Mouse (Mus musculus) heart, embryonic 16.5 days (tissue): ENCODE results near the gene Cox11. TPM values are rescaled to one million over a fixed set of nuclear protein-coding genes. Genes with fewer than 3 reads are reported as not detected.
A peak's percentile ranks its signal among the peaks of the same experiment; 100 is the strongest.

Experiments
- ATAC-seq: fragments of 200-750 bp; cut with Nextera tagmentation; replicated peaks from 2 replicates; pipeline ENCODE4 v1.8.0; 2017; ENCODE audit warnings: moderate number of reproducible peaks; ENCODE audit not compliant: insufficient read depth, low FRiP score; ENCODE audit errors: extremely low read depth
- H3K27ac ChIP-seq: fragments of 300-500 bp; sonication (generic); 2 replicates; pipeline ENCODE4 v1.5.1; 2014; ENCODE audit warnings: mild to moderate bottlenecking, low read length, control low read depth, moderate library complexity
- H3K27me3 ChIP-seq: fragments of 300-500 bp; sonication (generic); 2 replicates; pipeline ENCODE4 v1.6.1; 2014; ENCODE audit warnings: low read length, mixed read lengths; ENCODE audit not compliant: control insufficient read depth, insufficient read depth
- H3K36me3 ChIP-seq: fragments of 300-500 bp; sonication (generic); 2 replicates; pipeline ENCODE4 v1.6.1; 2014; ENCODE audit not compliant: control insufficient read depth, insufficient read depth
- H3K4me1 ChIP-seq: fragments of 300-500 bp; sonication (generic); 2 replicates; pipeline ENCODE4 v1.6.1; 2014; ENCODE audit warnings: low read length, mixed read lengths; ENCODE audit not compliant: control insufficient read depth, insufficient read depth
- H3K4me2 ChIP-seq: fragments of 300-500 bp; sonication (generic); 2 replicates; pipeline ENCODE4 v1.6.1; 2014; ENCODE audit warnings: low read depth, mild to moderate bottlenecking, control low read depth, low read length
- H3K4me3 ChIP-seq: fragments of 300-500 bp; sonication (generic); 2 replicates; pipeline ENCODE4 v1.5.1; 2014; ENCODE audit warnings: mild to moderate bottlenecking, control low read depth, low read length
- H3K9ac ChIP-seq: fragments of 300-500 bp; sonication (generic); 2 replicates; pipeline ENCODE4 v1.6.1; 2014; ENCODE audit warnings: low read length, control low read depth
- H3K9me3 ChIP-seq: fragments of 300-500 bp; sonication (generic); replicated peaks from 2 replicates; pipeline ENCODE4 v1.6.1; 2016; ENCODE audit warnings: low read length; ENCODE audit not compliant: control insufficient read depth
- WGBS: fragments of 180-500 bp; shearing (Covaris S2); extraction: QIAGEN DNeasy Blood & Tissue Kit; methylation state at CpG from one replicate; pipeline ENCODE4 v1.1.7; 2014; 5-methylcytosine and 5-hydroxymethylcytosine counted together
- polyA plus RNA-seq: library from polyadenylated mRNA; unstranded; fragments of >200 nt; fragmentation: Nextera tagmentation; extraction: Ambion mirVana; gene quantifications from 2 replicates; pipeline ENCODE4 v1.2.1, GENCODE M21; 2015

Cox11 gene
- polyA plus RNA-seq, 1 experiment from 2014 or later, result 40.4 TPM

DNA sequence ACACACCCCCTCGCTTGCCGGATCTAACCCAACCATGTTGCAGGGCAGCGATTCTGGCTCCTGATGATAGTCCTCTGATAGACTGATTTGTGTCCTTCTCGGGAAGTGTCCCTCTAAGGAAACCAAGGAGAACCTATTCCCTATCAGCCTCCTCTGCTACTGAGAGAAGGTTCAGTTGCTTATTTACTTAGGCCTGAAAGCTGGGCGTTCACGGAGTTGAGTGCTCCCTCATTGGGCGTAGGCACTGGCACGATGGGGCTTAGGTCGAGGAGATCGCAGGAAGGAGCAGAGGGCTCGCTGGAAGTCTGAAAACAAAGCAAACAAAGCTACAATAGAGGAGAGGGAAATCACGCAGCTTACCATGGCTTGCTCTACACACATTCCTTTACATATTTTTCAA, 19.6 kb downstream of the Cox11 start:
- Histone ChIP-seq H3K36me3 (peaks cover 23% of the 10 kb centered on the region), H3K9ac (no peak overlapping the region), H3K4me2 (no peak overlapping the region), H3K27me3 (no peaks in the 10 kb centered on the region), H3K9me3 (no peaks in the 10 kb centered on the region), H3K4me1 (peaks cover 2% of the 10 kb centered on the region; the same call in 1 of the 2 replicates), H3K4me3 (no peak overlapping the region), H3K27ac (no peak overlapping the region)
- WGBS, result 81% methylated on average over 12 of the region's 12 CpGs
- ATAC-seq, result no peak

DNA sequence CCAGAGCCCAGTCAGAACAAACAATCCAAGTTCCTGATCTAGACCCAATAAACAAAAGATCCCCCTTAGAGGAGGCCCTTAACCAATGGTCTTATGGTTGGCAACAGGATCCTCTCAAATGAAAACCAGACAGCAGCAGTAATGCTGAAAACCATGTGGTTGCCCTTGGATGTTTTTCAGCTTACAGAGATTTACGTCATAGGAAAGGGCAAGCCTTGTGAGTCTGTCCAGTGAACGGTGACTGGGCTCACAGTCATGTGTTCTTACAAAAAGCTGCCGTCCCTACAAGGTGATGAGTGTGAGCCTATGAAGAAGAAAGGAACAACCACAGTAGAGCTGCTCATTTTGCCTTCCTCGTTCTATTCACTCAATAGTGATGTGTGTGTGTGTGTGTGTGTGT, 22.7 kb downstream of the Cox11 start:
- Histone ChIP-seq H3K4me2 (no peak overlapping the region), H3K36me3 (peaks cover 16% of the 10 kb centered on the region), H3K4me3 (no peak overlapping the region), H3K27ac (no peak overlapping the region), H3K4me1 (peaks cover 21% of the 10 kb centered on the region), H3K9ac (no peak overlapping the region), H3K27me3 (no peaks in the 10 kb centered on the region), H3K9me3 (no peaks in the 10 kb centered on the region)
- WGBS, result 74% methylated on average over 4 of the region's 4 CpGs
- no peak for ATAC-seq

DNA sequence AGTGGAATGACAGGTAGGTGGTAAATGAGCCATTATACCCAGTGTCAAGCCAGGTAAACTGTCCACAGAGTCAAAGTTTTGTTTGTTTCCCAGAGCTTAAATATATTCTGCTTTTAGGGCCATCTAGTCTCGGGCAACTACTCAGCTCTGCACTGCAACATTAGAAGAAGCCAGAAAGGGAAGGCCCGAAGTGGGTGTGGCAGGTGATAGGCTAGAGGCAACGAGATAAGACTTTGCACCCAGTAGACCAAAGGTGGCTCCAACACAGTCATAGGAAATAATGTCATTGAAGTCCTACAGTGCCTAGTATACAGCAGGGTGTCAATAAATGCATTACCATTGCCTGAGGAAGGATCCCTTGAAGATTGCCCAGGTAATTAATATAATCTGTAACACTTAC, 25.1 kb downstream of the Cox11 start:
- Histone ChIP-seq H3K9me3 (no peaks in the 10 kb centered on the region), H3K4me2 (no peak overlapping the region), H3K4me3 (no peak overlapping the region), H3K4me1 (peaks cover 22% of the 10 kb centered on the region), H3K27me3 (no peaks in the 10 kb centered on the region), H3K36me3 (peaks cover 1% of the 10 kb centered on the region; the same call in 1 of the 2 replicates), H3K9ac (no peak overlapping the region), H3K27ac (no peak overlapping the region)
- 57% methylated on average over 3 of the region's 3 CpGs for WGBS
- no peak for ATAC-seq

DNA sequence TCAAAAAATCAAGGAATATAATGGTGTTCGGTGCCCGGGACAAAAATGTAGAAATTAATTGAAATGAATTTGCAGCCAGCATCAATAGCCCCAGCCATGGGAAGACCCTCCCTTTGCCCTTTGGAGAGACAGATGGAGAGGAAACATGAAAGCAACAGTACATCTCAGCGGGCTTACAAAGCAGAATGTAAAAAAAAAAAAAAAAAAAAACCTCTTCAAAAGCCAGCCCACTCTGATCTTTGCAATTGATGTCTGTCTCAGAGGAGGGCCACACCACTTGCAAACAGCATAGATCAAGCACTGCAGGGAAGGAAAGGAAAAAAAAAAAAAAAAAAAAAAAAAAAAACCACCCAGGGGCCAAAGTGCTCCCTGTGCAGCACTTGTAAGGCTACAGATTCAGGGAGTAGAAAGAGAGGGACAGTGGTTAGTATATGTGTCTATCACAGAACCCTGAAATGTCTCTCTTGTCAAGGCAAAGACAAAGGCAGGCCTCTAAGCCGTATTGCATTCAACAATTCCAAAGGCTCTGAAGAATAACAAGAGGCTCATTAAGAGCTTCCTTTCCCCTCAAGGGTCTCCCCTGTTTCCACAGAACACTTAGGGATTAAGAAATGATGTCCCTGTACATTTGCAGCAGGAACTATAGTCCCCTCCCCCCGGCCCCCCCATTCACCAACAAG, 25.8 kb downstream of the Cox11 start:
- H3K9ac ChIP-seq, result 0 out of 2 replicates have a peak overlapping the region, but pooled peaks have one; percentile 1
- peak overlapping the region; percentile 47 for H3K27ac ChIP-seq
- no peaks in the 10 kb centered on the region for H3K9me3 ChIP-seq
- WGBS, result 69% methylated on average over 5 of the region's 5 CpGs
- H3K4me2 ChIP-seq, result no peak overlapping the region
- no peaks in the 10 kb centered on the region for H3K36me3 ChIP-seq
- H3K27me3 ChIP-seq, result no peaks in the 10 kb centered on the region
- H3K4me3 ChIP-seq, result no peak overlapping the region
- peaks cover 22% of the 10 kb centered on the region for H3K4me1 ChIP-seq
- no peak for ATAC-seq

DNA sequence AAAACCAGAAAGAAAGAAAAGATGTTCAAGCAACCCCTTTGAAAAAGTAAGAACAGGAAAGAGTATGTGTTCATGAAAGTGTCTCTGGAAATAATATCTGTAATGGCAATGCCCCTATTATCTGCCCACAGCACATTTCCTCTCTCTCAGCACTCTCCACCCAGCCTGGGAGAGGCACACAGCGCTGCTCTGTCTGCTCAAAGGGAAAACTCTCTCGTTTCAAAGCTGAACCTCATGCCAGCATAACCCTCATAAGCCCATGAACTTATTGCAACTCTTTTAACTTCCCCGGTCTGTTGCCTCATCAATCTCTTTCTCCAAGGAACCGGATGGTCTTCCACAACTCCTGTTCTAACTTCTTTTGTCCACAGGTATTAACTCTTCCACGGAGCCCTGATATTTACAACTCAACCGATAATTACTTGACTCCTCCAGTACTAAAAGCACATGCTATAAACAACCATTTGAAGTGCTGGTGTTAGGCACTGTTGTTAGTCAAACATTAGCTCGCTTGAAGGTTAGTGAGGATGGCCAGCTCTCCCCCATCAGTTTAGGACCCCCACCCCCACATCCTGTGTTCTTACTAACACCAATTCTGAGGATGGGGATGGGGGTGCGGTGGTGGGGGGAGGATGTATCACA, 26.5 kb downstream of the Cox11 start:
- 0 out of 2 replicates have a peak, but pooled peaks have one; percentile 69 for ATAC-seq
- H3K9me3 ChIP-seq, result no peaks in the 10 kb centered on the region
- peak overlapping the region; percentile 47 for H3K27ac ChIP-seq
- H3K36me3 ChIP-seq, result peaks cover 1% of the 10 kb centered on the region; the same call in 1 of the 2 replicates
- H3K4me3 ChIP-seq, result no peak overlapping the region
- peak overlapping the region; percentile 32; the same call in 1 of the 2 replicates for H3K4me2 ChIP-seq
- 0 out of 2 replicates have a peak overlapping the region, but pooled peaks have one; percentile 1 for H3K9ac ChIP-seq
- WGBS, result 26% methylated on average over 8 of the region's 8 CpGs
- no peaks in the 10 kb centered on the region for H3K27me3 ChIP-seq
- peaks cover 22% of the 10 kb centered on the region for H3K4me1 ChIP-seq

DNA sequence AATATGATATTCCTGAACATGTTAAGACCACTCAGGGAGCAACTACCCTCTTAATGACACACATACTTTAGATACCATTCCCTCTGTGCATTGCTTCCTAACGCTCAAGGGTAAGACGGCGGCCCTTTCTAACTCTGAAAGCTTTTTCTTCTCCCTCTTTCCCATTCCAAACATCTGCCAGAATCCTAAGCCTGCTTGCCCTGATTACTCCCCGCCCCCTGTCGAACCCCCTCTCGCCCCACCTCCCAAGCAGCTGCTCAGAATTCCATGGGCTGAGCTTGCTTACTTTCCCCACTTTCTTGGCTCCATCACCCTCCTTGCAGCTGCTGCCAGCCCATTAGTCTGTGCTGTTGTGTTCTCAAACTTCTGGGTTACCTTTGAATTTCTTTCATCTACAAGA, 27.2 kb downstream of the Cox11 start:
- H3K9ac ChIP-seq, result 0 out of 2 replicates have a peak overlapping the region, but pooled peaks have one; percentile 13
- ATAC-seq, result peak; percentile 35; the same call in 1 of the 2 replicates

DNA sequence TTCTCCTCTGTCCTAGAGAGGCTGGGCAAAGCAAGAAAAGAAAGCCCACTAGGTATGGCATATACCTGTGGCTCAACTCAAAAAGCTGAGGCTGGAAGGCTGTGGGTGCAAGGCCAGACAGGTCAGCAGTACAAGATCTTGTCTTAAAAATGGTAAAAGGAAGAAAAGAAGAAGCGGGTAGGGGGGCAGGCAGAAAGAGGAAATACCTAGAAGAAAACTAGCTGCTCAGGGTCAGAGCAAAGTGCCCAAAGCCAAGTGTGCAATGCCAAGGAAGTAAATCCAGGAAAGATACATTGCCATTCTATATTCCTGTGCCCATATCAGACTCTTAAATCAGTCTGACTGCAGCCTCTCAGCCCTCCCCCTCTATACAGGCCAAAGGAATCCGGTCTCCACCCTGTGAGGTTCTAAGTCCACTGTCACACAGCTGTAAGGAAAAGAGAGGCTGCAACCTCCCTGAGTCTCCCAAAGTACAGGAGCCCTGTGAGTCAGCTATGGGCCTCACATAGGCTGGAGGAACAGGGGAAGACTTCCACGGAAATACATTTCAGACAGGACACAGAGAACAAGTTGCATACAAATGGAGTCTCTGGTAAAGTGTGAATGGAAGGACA, 28.3 kb downstream of the Cox11 start:
- no peaks in the 10 kb centered on the region for H3K9me3 ChIP-seq
- H3K36me3 ChIP-seq, result peaks cover 11% of the 10 kb centered on the region
- H3K4me2 ChIP-seq, result no peak overlapping the region
- H3K27ac ChIP-seq, result peak overlapping the region; percentile 15; the same call in 1 of the 2 replicates
- 58% methylated on average over 3 of the region's 3 CpGs for WGBS
- no peak; the same call in 1 of the 2 replicates for ATAC-seq
- no peak overlapping the region for H3K4me3 ChIP-seq
- H3K27me3 ChIP-seq, result no peaks in the 10 kb centered on the region
- H3K9ac ChIP-seq, result no peak overlapping the region
- H3K4me1 ChIP-seq, result peaks cover 22% of the 10 kb centered on the region

More for the DNA sequence above, 27.2 kb downstream of the Cox11 start:
- H3K4me3 ChIP-seq, result no peak overlapping the region
- peaks cover 8% of the 10 kb centered on the region for H3K36me3 ChIP-seq
- no peaks in the 10 kb centered on the region for H3K9me3 ChIP-seq
- no peaks in the 10 kb centered on the region for H3K27me3 ChIP-seq
- peak overlapping the region; percentile 32; the same call in 1 of the 2 replicates for H3K4me2 ChIP-seq
- WGBS, result 20% methylated on average over 6 of the region's 6 CpGs
- peak overlapping the region; percentile 47 for H3K27ac ChIP-seq
- peaks cover 22% of the 10 kb centered on the region for H3K4me1 ChIP-seq

DNA sequence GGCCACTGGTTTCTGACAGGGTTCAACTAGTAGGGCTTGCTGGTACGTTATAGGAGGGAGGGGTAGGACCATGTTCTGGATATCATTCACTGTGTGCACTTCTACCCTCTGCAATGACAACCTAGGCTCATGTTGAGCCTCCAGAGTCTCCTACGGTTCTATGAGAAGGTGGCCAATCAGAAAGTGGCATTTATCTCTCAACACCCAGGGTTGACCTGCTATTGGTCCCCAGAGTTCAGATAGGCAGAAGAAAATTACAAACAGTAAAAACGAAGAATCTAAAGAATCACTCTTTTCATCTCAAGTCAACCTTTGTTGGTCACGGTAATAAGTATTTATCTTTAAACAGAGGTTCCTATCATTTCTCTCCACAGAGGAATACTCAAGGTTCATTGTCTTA, 28.9 kb downstream of the Cox11 start:
- no peak overlapping the region for H3K9ac ChIP-seq
- no peak overlapping the region for H3K4me3 ChIP-seq
- peaks cover 11% of the 10 kb centered on the region for H3K36me3 ChIP-seq
- no peaks in the 10 kb centered on the region for H3K9me3 ChIP-seq
- WGBS, result 80% methylated on average over 4 of the region's 4 CpGs
- H3K4me1 ChIP-seq, result peaks cover 22% of the 10 kb centered on the region
- no peaks in the 10 kb centered on the region for H3K27me3 ChIP-seq
- ATAC-seq, result no peak
- H3K27ac ChIP-seq, result no peak overlapping the region; the same call in 1 of the 2 replicates
- no peak overlapping the region for H3K4me2 ChIP-seq

DNA sequence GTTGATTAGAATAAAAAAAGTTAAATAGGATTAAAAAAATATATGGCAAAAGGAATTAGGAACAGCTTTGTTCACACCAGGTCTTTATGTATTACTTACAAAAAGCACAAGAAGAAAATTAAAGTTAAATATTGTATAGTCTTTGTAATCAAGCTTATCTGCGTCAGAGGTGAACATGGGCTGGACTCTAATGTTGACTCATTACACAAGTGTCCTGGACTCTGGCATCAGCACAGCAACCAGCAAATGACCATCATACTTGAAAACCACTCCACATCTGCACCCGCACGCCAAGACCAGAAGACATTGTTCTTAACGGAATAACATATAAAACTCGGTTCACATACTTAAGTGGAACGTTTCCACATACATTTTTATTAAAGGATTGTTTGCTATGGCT, 29.4 kb downstream of the Cox11 start:
- no peak overlapping the region for H3K27ac ChIP-seq
- H3K36me3 ChIP-seq, result peaks cover 11% of the 10 kb centered on the region
- H3K4me3 ChIP-seq, result no peak overlapping the region
- 87% methylated on average over 6 of the region's 6 CpGs for WGBS
- ATAC-seq, result no peak
- no peaks in the 10 kb centered on the region for H3K27me3 ChIP-seq
- peaks cover 22% of the 10 kb centered on the region for H3K4me1 ChIP-seq
- H3K9ac ChIP-seq, result no peak overlapping the region
- H3K9me3 ChIP-seq, result no peaks in the 10 kb centered on the region
- no peak overlapping the region for H3K4me2 ChIP-seq
